Mouse (Mus musculus) kidney, adult 11 months (tissue): ENCODE data around the gene Atad1.
A peak's percentile ranks its signal among the peaks of the same experiment; 100 is the strongest.
"Not testable (repeated sequence)": the region's sequence is repeated elsewhere in the genome, so short reads cannot be mapped to it uniquely, and the experiment has no call there.

Experiments
- DNase-seq: peaks from one replicate; pipeline ENCODE4 v3.0.0; 2022

The Atad1 gene

GRCm38 (mm10) chr19:32739686-32740085, at the start of gene Atad1:
Gene Atad1 (minus strand): TSS chr19:32739786.
- no peak for DNase-seq

- not testable (repeated sequence) for DNase-seq
Measured at GRCm38 (mm10) chr19:32788016-32788415, 48.4 kb upstream of the Atad1 start.

- DNase-seq, result not testable (repeated sequence)
Measured at GRCm38 (mm10) chr19:32787388-32787787, 47.8 kb upstream of the Atad1 start.

- DNase-seq, result no peak
Measured at GRCm38 (mm10) chr19:32781305-32782071, 41.9 kb upstream of the Atad1 start.

GRCm38 (mm10) chr19:32779131-32779530, 39.5 kb upstream of the Atad1 start:
- no peak for DNase-seq

GRCm38 (mm10) chr19:32778411-32778810, 38.8 kb upstream of the Atad1 start:
- no peak for DNase-seq

- DNase-seq, result no peak
Measured at GRCm38 (mm10) chr19:32762493-32762892, 22.9 kb upstream of the Atad1 start.

GRCm38 (mm10) chr19:32761162-32761561, 21.6 kb upstream of the Atad1 start:
- DNase-seq, result no peak

- no peak for DNase-seq
Measured at GRCm38 (mm10) chr19:32760499-32760898, 20.9 kb upstream of the Atad1 start.

GRCm38 (mm10) chr19:32759357-32760024, 19.9 kb upstream of the Atad1 start:
- DNase-seq, result no peak

GRCm38 (mm10) chr19:32758793-32759161, 19.2 kb upstream of the Atad1 start:
- DNase-seq, result no peak

GRCm38 (mm10) chr19:32757831-32758792, 18.5 kb upstream of the Atad1 start:
- peak; percentile 39 for DNase-seq

- DNase-seq, result peak; percentile 94
Measured at GRCm38 (mm10) chr19:32756900-32757725, 17.5 kb upstream of the Atad1 start, which contains the start of gene Pten. Gene Pten (plus strand): TSS chr19:32757497.

- no peak for DNase-seq
Measured at GRCm38 (mm10) chr19:32756636-32756899, 17.0 kb upstream of the Atad1 start.

GRCm38 (mm10) chr19:32755792-32756635, 16.4 kb upstream of the Atad1 start:
- DNase-seq, result peak; percentile 96

- DNase-seq, result no peak
Measured at GRCm38 (mm10) chr19:32755104-32755791, 15.7 kb upstream of the Atad1 start.

- no peak for DNase-seq
Measured at GRCm38 (mm10) chr19:32754188-32755000, 14.8 kb upstream of the Atad1 start.

- no peak for DNase-seq
Measured at GRCm38 (mm10) chr19:32753386-32753785, 13.8 kb upstream of the Atad1 start.

- no peak for DNase-seq
Measured at GRCm38 (mm10) chr19:32752357-32752756, 12.8 kb upstream of the Atad1 start.

- no peak for DNase-seq
Measured at GRCm38 (mm10) chr19:32749425-32749824, 9.8 kb upstream of the Atad1 start.
